Mouse (Mus musculus) hindlimb bud, embryonic 11.5 days (tissue): ENCODE data around the gene Gm2888.
"Not testable (repeated sequence)": the region's sequence is repeated elsewhere in the genome, so short reads cannot be mapped to it uniquely, and the experiment has no call there.

Experiments
- DNase-seq: peaks from one replicate; pipeline ENCODE4 v3.0.0-alpha.2; 2012; ENCODE audit warnings: low read depth, low spot score; ENCODE audit errors: extremely low spot score

The Gm2888 gene

DNA sequence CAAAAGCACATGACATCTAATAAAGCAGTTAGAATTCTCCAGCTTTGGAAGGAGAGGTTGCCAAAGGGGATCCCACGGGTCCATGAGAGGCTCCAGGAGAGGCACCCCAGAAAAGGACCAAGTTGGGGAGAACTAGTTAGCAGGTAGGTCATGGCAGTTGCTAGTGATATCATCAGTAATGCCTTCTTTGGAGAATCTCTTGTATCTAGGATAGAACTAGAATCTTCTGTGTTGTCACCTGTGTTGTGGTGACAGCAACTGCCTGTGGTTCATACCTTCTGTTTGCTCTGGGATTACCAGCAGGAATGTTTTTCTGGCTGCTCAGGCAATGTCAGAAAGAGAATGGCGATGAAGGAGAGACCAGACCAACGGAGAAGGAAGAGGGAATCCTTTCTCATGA is at the start of gene Gm2888:
Gene Gm2888, plus strand, starts transcription at position 301 of the 400 bp plus-strand sequence.
- not testable (repeated sequence) for DNase-seq

GRCm38 (mm10) chr14:3048727-3049512 is 19.1 kb downstream of the Gm2888 start, which contains the start of gene Gm2897:
Gm2897 (plus strand) TSS chr14:3049285.
- DNase-seq = not testable (repeated sequence)

DNA sequence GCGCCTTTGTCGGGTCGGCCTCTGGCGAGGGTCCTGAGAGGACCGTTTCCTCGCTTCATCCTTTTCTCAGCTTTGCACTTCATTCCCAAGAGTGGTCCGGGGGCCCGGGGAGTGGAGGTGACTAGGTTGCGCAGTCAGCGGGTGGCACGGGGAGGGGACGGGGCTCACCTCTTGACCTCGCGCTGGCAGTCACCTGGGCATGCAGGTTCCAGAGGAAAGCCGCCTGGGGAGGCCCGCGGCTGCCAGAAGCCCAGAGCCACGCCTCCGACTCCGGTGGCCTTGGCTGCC is 19.7 kb downstream of the Gm2888 start:
- DNase-seq = not testable (repeated sequence)

GRCm38 (mm10) chr14:3050087-3050486 is 20.3 kb downstream of the Gm2888 start:
- DNase-seq = not testable (repeated sequence)
